32 mouse cellular contexts compared by ENCODE assay signal in genomic region chr17:25541768-25542167, GRCm38 (mm10). TPM values are rescaled to one million over a fixed set of nuclear protein-coding genes. Genes with fewer than 3 reads are reported as not detected.
"Had no signal": no experiment of that assay in that cellular context is flagged by ENCODE, and none has a peak within 500 bp of the region (broad histone marks: within the 10 kb centered on the region; RNA-seq: fewer than 3 reads in every experiment).

No protein-coding gene starts in this region.

- H3K27me3 ChIP-seq: hindbrain, embryonic 13.5 days; hindbrain, embryonic 15.5 days; limb, embryonic 13.5 days; limb, embryonic 15.5 days had no signal

- H3K9ac ChIP-seq: heart, embryonic 13.5 days; heart, embryonic 15.5 days; hindbrain, embryonic 13.5 days; hindbrain, embryonic 15.5 days; limb, embryonic 13.5 days; limb, embryonic 15.5 days; liver, embryonic 12.5 days; liver, embryonic 14.5 days had no signal

- H3K27ac ChIP-seq: heart, adult 2 months; heart, embryonic 13.5 days; heart, embryonic 15.5 days; hindbrain, embryonic 13.5 days; hindbrain, embryonic 15.5 days; hindbrain, postnatal 0 days; kidney, postnatal 0 days; limb, embryonic 13.5 days; limb, embryonic 15.5 days; liver, embryonic 12.5 days; liver, embryonic 14.5 days had no signal

- DNase-seq: gastrocnemius, postnatal 14 days; gastrocnemius, postnatal 36 days; heart, adult 11 months; heart, adult 2 months; heart, postnatal 14 days; heart, postnatal 36 days; kidney, adult 18-20 months; kidney, adult 8-10 months; kidney, postnatal 14 days; kidney, postnatal 36 days; layer of hippocampus, adult 9-11 months; layer of hippocampus, postnatal 36 days; left cerebral cortex, postnatal 4 days had no signal

- H3K4me3 ChIP-seq: heart, adult 2 months; heart, embryonic 13.5 days; heart, embryonic 15.5 days; hindbrain, embryonic 13.5 days; hindbrain, embryonic 15.5 days; limb, embryonic 13.5 days; limb, embryonic 15.5 days; liver, embryonic 12.5 days had no signal

- H3K4me2 ChIP-seq: heart, embryonic 11.5 days; heart, embryonic 13.5 days; heart, embryonic 15.5 days; hindbrain, embryonic 13.5 days; hindbrain, embryonic 15.5 days; limb, embryonic 13.5 days; limb, embryonic 15.5 days; liver, embryonic 12.5 days had no signal

- H3K4me1 ChIP-seq: liver, embryonic 12.5 days had no signal

- H3K36me3 ChIP-seq: heart, embryonic 13.5 days; heart, embryonic 15.5 days; hindbrain, embryonic 13.5 days; hindbrain, embryonic 15.5 days; limb, embryonic 13.5 days; limb, embryonic 15.5 days; liver, embryonic 12.5 days had no signal

- ATAC-seq: hindbrain, postnatal 0 days; intestine, postnatal 0 days; liver, embryonic 12.5 days had no signal

- H3K9me3 ChIP-seq: heart, embryonic 13.5 days; heart, embryonic 15.5 days; hindbrain, embryonic 13.5 days; hindbrain, embryonic 15.5 days; limb, embryonic 13.5 days; limb, embryonic 15.5 days; liver, embryonic 12.5 days had no signal

RNA-seq across cellular contexts. Expression of gene Sox8, which starts 28.7 kb away (rescaled TPM):
- total RNA-seq: hematopoietic stem cell, adult 5-6 weeks; liver, adult 2 months had no signal
- polyA plus RNA-seq: liver, adult 2 months had no signal

RNA-seq across cellular contexts. Expression of gene Sstr5, which starts 44.7 kb away (rescaled TPM):
- total RNA-seq: gastrocnemius, adult 8-10 months; gastrocnemius, postnatal 14 days; gastrocnemius, postnatal 36 days; heart, adult 2 months; heart, postnatal 14 days; heart, postnatal 36 days; hematopoietic stem cell, adult 5-6 weeks; liver, adult 2 months had no signal
- polyA plus RNA-seq: gonadal fat pad, adult 2 months; heart, adult 2 months; heart, postnatal 0 days; kidney, embryonic 14.5 days; kidney, postnatal 0 days; liver, adult 2 months; liver, embryonic 12.5 days; liver, embryonic 16.5 days had no signal
